Mouse (Mus musculus): Measurements from ENCODE around the gene Wdr91.

- TF ChIP-seq HCFC1 (IDR thresholded peaks at IDR 0.05; ENCODE audit: borderline replicate concordance, insufficient read depth, low read length) (no peak), MAFK (IDR thresholded peaks at IDR 0.05; ENCODE audit: insufficient read depth, low read depth, low read length) (no peak)
Observed at GRCm38 (mm10) chr6:34889185-34889584, 21.5 kb downstream of the Wdr91 start.
